Mouse (Mus musculus) E14TG2a.4 (cell line): Measurements from ENCODE around the gene Bcas3.

Experiments used
- CTCF ChIP-seq: conservative IDR thresholded peaks from 2 replicates; pipeline ENCODE4 v1.5.1; 2014; ENCODE audit warnings: low read length
- NANOG ChIP-seq: IDR thresholded peaks from 2 replicates; pipeline ENCODE4 v1.6.1; 2014; ENCODE audit warnings: borderline replicate concordance, low read length, mixed read lengths
- POU5F1 ChIP-seq: IDR thresholded peaks from 2 replicates; pipeline ENCODE4 v1.6.1; 2014; ENCODE audit warnings: low read length, borderline replicate concordance

DNA sequence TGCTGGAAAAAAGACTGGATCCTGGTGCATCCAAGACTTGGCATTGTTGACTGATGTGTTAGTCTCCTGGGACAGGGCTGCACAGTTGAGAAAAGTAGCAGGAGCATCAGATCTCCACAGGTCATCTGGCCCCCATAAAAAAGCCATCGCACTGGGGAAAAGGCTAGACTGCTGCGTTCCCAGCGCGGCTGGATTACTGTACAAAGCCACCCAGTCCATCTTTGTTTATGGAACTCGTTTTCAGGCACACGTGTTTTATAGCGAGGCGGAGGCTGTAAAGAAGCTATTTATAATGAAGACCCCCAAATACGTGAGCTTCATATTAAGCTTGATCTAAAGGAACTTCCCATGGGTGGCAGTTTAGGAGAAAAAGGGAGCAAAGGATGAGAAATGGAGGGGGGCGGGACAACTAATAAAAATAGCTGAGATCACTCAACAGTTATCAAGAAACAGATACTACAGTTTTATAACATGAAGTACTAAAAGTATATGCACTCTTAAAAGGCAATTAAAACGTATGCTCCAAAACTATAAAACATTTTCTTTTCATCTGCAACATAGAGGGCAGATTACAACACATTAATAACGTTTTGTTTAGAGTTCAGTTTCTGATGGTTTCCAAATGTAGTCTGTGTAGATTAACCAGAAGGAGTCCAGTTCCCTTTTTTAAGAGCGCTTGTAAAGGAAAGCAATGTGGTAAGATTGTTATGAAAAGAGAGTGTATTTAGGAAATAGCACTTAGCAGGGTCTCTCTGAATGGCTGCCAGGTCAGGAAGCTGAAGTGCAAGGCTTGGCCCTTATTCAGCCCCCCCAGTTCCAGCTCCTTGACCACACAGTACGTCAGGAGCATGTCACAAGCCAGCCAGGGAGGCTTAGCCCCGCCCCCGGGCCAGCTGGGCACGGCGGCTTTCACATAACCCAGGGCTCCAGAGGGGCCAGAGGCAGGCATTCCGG, 360.2 kb downstream of the Bcas3 start:
- TF ChIP-seq CTCF, result no peak
- no peak for TF ChIP-seq POU5F1
- TF ChIP-seq NANOG, result no peak
